Mouse (Mus musculus) kidney, embryonic 16.5 days (tissue): ENCODE measurements at regions not wholly inside any gene's neighbourhood (a gene's known extent, or its start where the extent isn't known, plus 50 kb on each side); places are given as distances from the start of the nearest gene placed in this dataset.

Experiments used
- ATAC-seq: fragments of 200-750 bp; cut with Nextera tagmentation; 2 replicates; pipeline ENCODE4 v1.8.0; 2017; ENCODE audit warnings: moderate TSS enrichment; ENCODE audit not compliant: low FRiP score, low TSS enrichment
- H3K27ac ChIP-seq: fragments of 300-500 bp; sonication (generic); 2 replicates; pipeline ENCODE4 v1.5.1; 2014; ENCODE audit warnings: low read length
- H3K27me3 ChIP-seq: fragments of 300-500 bp; sonication (generic); 2 replicates; pipeline ENCODE4 v1.6.1; 2014; ENCODE audit warnings: low read length, control low read depth, mixed read lengths; ENCODE audit not compliant: insufficient read depth
- H3K36me3 ChIP-seq: fragments of 300-500 bp; sonication (generic); 2 replicates; pipeline ENCODE4 v1.6.1; 2014; ENCODE audit warnings: low read length, control low read depth, mixed read lengths; ENCODE audit not compliant: insufficient read depth
- H3K4me1 ChIP-seq: fragments of 300-500 bp; sonication (generic); 2 replicates; pipeline ENCODE4 v1.6.1; 2014; ENCODE audit warnings: low read length, control low read depth, mixed read lengths; ENCODE audit not compliant: insufficient read depth
- H3K4me2 ChIP-seq: fragments of 300-500 bp; sonication (generic); replicated peaks from 2 replicates; pipeline ENCODE4 v1.6.1; 2014; ENCODE audit warnings: low read depth, low read length
- H3K4me3 ChIP-seq: fragments of 300-500 bp; sonication (generic); 2 replicates; pipeline ENCODE4 v1.5.1; 2014; ENCODE audit warnings: mild to moderate bottlenecking, low read length
- H3K9ac ChIP-seq: fragments of 300-500 bp; sonication (generic); replicated peaks from 2 replicates; pipeline ENCODE4 v1.6.1; 2014; ENCODE audit warnings: low read length
- H3K9me3 ChIP-seq: fragments of 300-500 bp; sonication (generic); 2 replicates; pipeline ENCODE4 v1.6.1; 2016; ENCODE audit warnings: low read length, control low read depth
- WGBS: fragments of 180-500 bp; shearing (Covaris S2); extraction: QIAGEN DNeasy Blood & Tissue Kit; methylation state at CpG from one replicate; pipeline ENCODE4 v1.1.7; 2014; 5-methylcytosine and 5-hydroxymethylcytosine counted together

GRCm38 (mm10) chr13:60296201-60296895 is 119.2 kb upstream of the Gas1 start:
- Histone ChIP-seq H3K27me3 (no peaks in the 10 kb centered on the region), H3K4me3 (no peak overlapping the region), H3K9me3 (no peaks in the 10 kb centered on the region), H3K27ac (no peak overlapping the region), H3K4me1 (peaks cover 14% of the 10 kb centered on the region; the same call in 1 of the 2 replicates), H3K9ac (no peak overlapping the region), H3K4me2 (no peak overlapping the region), H3K36me3 (no peaks in the 10 kb centered on the region)
- 53% methylated on average over 13 of the region's 13 CpGs for WGBS
- ATAC-seq: peak; percentile 61

GRCm38 (mm10) chr13:60296896-60297275 is 119.7 kb upstream of the Gas1 start:
- WGBS: 95% methylated on average over 6 of the region's 6 CpGs
- H3K4me2 ChIP-seq: no peak overlapping the region

GRCm38 (mm10) chr13:60298575-60298974 is 121.4 kb upstream of the Gas1 start:
- no peak overlapping the region for H3K9ac ChIP-seq
- no peaks in the 10 kb centered on the region for H3K9me3 ChIP-seq
- H3K4me3 ChIP-seq: no peak overlapping the region
- no peak overlapping the region for H3K27ac ChIP-seq
- WGBS: 46% methylated on average over 2 of the region's 2 CpGs
- H3K4me2 ChIP-seq: no peak overlapping the region
- no peaks in the 10 kb centered on the region for H3K36me3 ChIP-seq
- peak; percentile 39; the same call in 1 of the 2 replicates for ATAC-seq
- peaks cover 14% of the 10 kb centered on the region; the same call in 1 of the 2 replicates for H3K4me1 ChIP-seq
- no peaks in the 10 kb centered on the region for H3K27me3 ChIP-seq

More at GRCm38 (mm10) chr13:60296896-60297275, 119.7 kb upstream of the Gas1 start:
- H3K4me3 ChIP-seq: no peak overlapping the region
- ATAC-seq: no peak
- no peaks in the 10 kb centered on the region for H3K36me3 ChIP-seq
- H3K27me3 ChIP-seq: no peaks in the 10 kb centered on the region
- H3K9me3 ChIP-seq: no peaks in the 10 kb centered on the region
- peaks cover 14% of the 10 kb centered on the region; the same call in 1 of the 2 replicates for H3K4me1 ChIP-seq
- no peak overlapping the region for H3K9ac ChIP-seq
- no peak overlapping the region for H3K27ac ChIP-seq

- Histone ChIP-seq H3K36me3 (no peaks in the 10 kb centered on the region), H3K9ac (no peak overlapping the region), H3K27me3 (no peaks in the 10 kb centered on the region), H3K9me3 (no peaks in the 10 kb centered on the region), H3K4me3 (no peak overlapping the region), H3K27ac (peak overlapping the region; percentile 21; the same call in 1 of the 2 replicates), H3K4me1 (peaks cover 14% of the 10 kb centered on the region; the same call in 1 of the 2 replicates), H3K4me2 (no peak overlapping the region)
- ATAC-seq: no peak
- 50% methylated on average over 5 of the region's 5 CpGs for WGBS
These were observed 121.9 kb upstream of the Gas1 start for GRCm38 (mm10) chr13:60299076-60299475.

GRCm38 (mm10) chr13:60303561-60303960 is 126.4 kb upstream of the Gas1 start:
- Histone ChIP-seq H3K27ac (no peak overlapping the region), H3K27me3 (no peaks in the 10 kb centered on the region), H3K9ac (no peak overlapping the region), H3K4me2 (no peak overlapping the region), H3K9me3 (no peaks in the 10 kb centered on the region), H3K36me3 (no peaks in the 10 kb centered on the region), H3K4me1 (peaks cover 20% of the 10 kb centered on the region; the same call in 1 of the 2 replicates), H3K4me3 (no peak overlapping the region)
- 93% methylated on average over 9 of the region's 9 CpGs for WGBS
- no peak for ATAC-seq

- H3K4me1 ChIP-seq: peaks cover 14% of the 10 kb centered on the region; the same call in 1 of the 2 replicates
- H3K4me3 ChIP-seq: no peak overlapping the region
- no peak overlapping the region for H3K27ac ChIP-seq
- no peak overlapping the region for H3K4me2 ChIP-seq
- no peaks in the 10 kb centered on the region for H3K27me3 ChIP-seq
- H3K9ac ChIP-seq: no peak overlapping the region
- H3K9me3 ChIP-seq: no peaks in the 10 kb centered on the region
- WGBS: 83% methylated on average over 1 of the region's 1 CpGs
- ATAC-seq: no peak
- H3K36me3 ChIP-seq: no peaks in the 10 kb centered on the region
These were observed 128.1 kb upstream of the Gas1 start for GRCm38 (mm10) chr13:60305028-60305810.

- 0 out of 2 replicates have a peak overlapping the region, but pooled peaks have one; percentile 13 for H3K9ac ChIP-seq
- no peak overlapping the region for H3K4me2 ChIP-seq
- H3K27me3 ChIP-seq: no peaks in the 10 kb centered on the region
- no peak overlapping the region for H3K4me3 ChIP-seq
- WGBS: 31% methylated on average over 13 of the region's 13 CpGs
- ATAC-seq: peak; percentile 89
- no peaks in the 10 kb centered on the region for H3K36me3 ChIP-seq
- peak overlapping the region; percentile 39 for H3K27ac ChIP-seq
- no peaks in the 10 kb centered on the region for H3K9me3 ChIP-seq
- peaks cover 14% of the 10 kb centered on the region; the same call in 1 of the 2 replicates for H3K4me1 ChIP-seq
These were observed 131.1 kb upstream of the Gas1 start for GRCm38 (mm10) chr13:60308062-60308801.

GRCm38 (mm10) chr13:60309482-60309881 is 132.3 kb upstream of the Gas1 start:
- no peaks in the 10 kb centered on the region for H3K9me3 ChIP-seq
- H3K27ac ChIP-seq: no peak overlapping the region; the same call in 1 of the 2 replicates
- H3K9ac ChIP-seq: no peak overlapping the region
- 88% methylated on average over 12 of the region's 12 CpGs for WGBS
- ATAC-seq: no peak
- no peaks in the 10 kb centered on the region for H3K27me3 ChIP-seq
- H3K4me1 ChIP-seq: peaks cover 14% of the 10 kb centered on the region; the same call in 1 of the 2 replicates
- no peak overlapping the region for H3K4me3 ChIP-seq
- H3K4me2 ChIP-seq: no peak overlapping the region
- no peaks in the 10 kb centered on the region for H3K36me3 ChIP-seq

GRCm38 (mm10) chr13:60309926-60310325 is 132.8 kb upstream of the Gas1 start:
- H3K27ac ChIP-seq: no peak overlapping the region
- no peaks in the 10 kb centered on the region for H3K9me3 ChIP-seq
- H3K4me2 ChIP-seq: no peak overlapping the region
- 87% methylated on average over 4 of the region's 4 CpGs for WGBS
- no peaks in the 10 kb centered on the region for H3K36me3 ChIP-seq
- no peaks in the 10 kb centered on the region for H3K27me3 ChIP-seq
- H3K4me1 ChIP-seq: peaks cover 14% of the 10 kb centered on the region; the same call in 1 of the 2 replicates
- ATAC-seq: no peak
- H3K4me3 ChIP-seq: no peak overlapping the region
- no peak overlapping the region for H3K9ac ChIP-seq
